Mouse (Mus musculus) kidney, adult 2 months (tissue): ENCODE results near the gene Cyp2c69. TPM values are rescaled to one million over a fixed set of nuclear protein-coding genes. Genes with fewer than 3 reads are reported as not detected.
"Not testable (repeated sequence)": the region's sequence is repeated elsewhere in the genome, so short reads cannot be mapped to it uniquely, and the experiment has no call there.

Experiments used
- DNase-seq: peaks from one replicate; pipeline ENCODE4 v3.0.0; 2021
- H3K27ac ChIP-seq: fragments of 200-500 bp; 2 replicates; pipeline ENCODE4 v1.5.1; 2012; ENCODE audit warnings: low read depth, low read length, control low read depth, inconsistent platforms; ENCODE audit not compliant: insufficient read depth
- H3K27me3 ChIP-seq: fragments of 200-500 bp; replicated peaks from 2 replicates; pipeline ENCODE4 v1.6.1; 2012; ENCODE audit warnings: mild to moderate bottlenecking, moderate library complexity, low read length, inconsistent platforms; ENCODE audit not compliant: control insufficient read depth, insufficient read depth
- H3K36me3 ChIP-seq: fragments of 200-500 bp; 2 replicates; pipeline ENCODE4 v1.6.1; 2012; ENCODE audit warnings: mild to moderate bottlenecking, moderate library complexity, low read length, inconsistent platforms; ENCODE audit not compliant: control insufficient read depth, insufficient read depth
- H3K4me1 ChIP-seq: fragments of 200-500 bp; 2 replicates; pipeline ENCODE4 v1.6.1; 2011; ENCODE audit warnings: low read length; ENCODE audit not compliant: control insufficient read depth, insufficient read depth
- H3K4me3 ChIP-seq: fragments of 200-500 bp; 2 replicates; pipeline ENCODE4 v1.5.1; 2011; ENCODE audit warnings: mild to moderate bottlenecking, low read depth, low read length, control low read depth; ENCODE audit not compliant: insufficient read depth
- CTCF ChIP-seq: fragments of 200-500 bp; conservative IDR thresholded peaks from 2 replicates; pipeline ENCODE4 v1.5.1; 2011; ENCODE audit warnings: low read depth, mild to moderate bottlenecking, control low read depth, low read length, moderate library complexity, mixed read lengths; ENCODE audit not compliant: insufficient read depth, insufficient read length
- POLR2A ChIP-seq: fragments of 200-500 bp; IDR thresholded peaks from one replicate; pipeline ENCODE4 v1.6.1; 2011; ENCODE audit warnings: low read depth, low read length, control low read depth
- WGBS: fragments of 180-500 bp; shearing (Covaris S2); methylation state at CpG from one replicate; pipeline ENCODE4 v1.1.7; 2018; 5-methylcytosine and 5-hydroxymethylcytosine counted together
- polyA plus RNA-seq: library from polyadenylated mRNA; depleted of rRNA; stranded (reverse); fragments of >200 nt; gene quantifications from 2 replicates; pipeline ENCODE4 v1.2.3, GENCODE M21; 2012; rRNA removed

Cyp2c69 gene
- 0.83 and 0.99 TPM in 2 replicates for polyA plus RNA-seq

GRCm38 (mm10) chr19:39886699-39887098 lies at the start of gene Cyp2c69:
Cyp2c69 (minus strand) TSS chr19:39886799.
- WGBS: 87% methylated on average over 3 of the region's 3 CpGs
- H3K4me1 ChIP-seq, DNase-seq, H3K36me3 ChIP-seq, H3K27me3 ChIP-seq, H3K4me3 ChIP-seq, H3K27ac ChIP-seq: not testable (repeated sequence)

GRCm38 (mm10) chr19:39935396-39935795 lies 48.8 kb upstream of the Cyp2c69 start:
- TF ChIP-seq POLR2A: no peak
- no peak for TF ChIP-seq CTCF
- Histone ChIP-seq H3K4me3 (no peak overlapping the region), H3K4me1 (no peaks in the 10 kb centered on the region), H3K36me3 (no peaks in the 10 kb centered on the region), H3K27me3 (no peaks in the 10 kb centered on the region), H3K27ac (peak overlapping the region; percentile 69)
- peak; percentile 95 for DNase-seq
- 43% methylated on average over 2 of the region's 2 CpGs for WGBS

- H3K27me3 ChIP-seq: no peaks in the 10 kb centered on the region
- H3K36me3 ChIP-seq: no peaks in the 10 kb centered on the region
- no peak for TF ChIP-seq POLR2A
- no peak for TF ChIP-seq CTCF
- H3K4me1 ChIP-seq: no peaks in the 10 kb centered on the region
- H3K27ac ChIP-seq: no peak overlapping the region
- WGBS: 44% methylated on average over 1 of the region's 1 CpGs
- no peak overlapping the region for H3K4me3 ChIP-seq
- no peak for DNase-seq
Measured at GRCm38 (mm10) chr19:39930032-39930431, 43.4 kb upstream of the Cyp2c69 start.

GRCm38 (mm10) chr19:39901656-39902055 lies 15.1 kb upstream of the Cyp2c69 start:
- H3K27me3 ChIP-seq: no peaks in the 10 kb centered on the region
- TF ChIP-seq CTCF (no peak), POLR2A (no peak)
- DNase-seq: no peak
- no peak overlapping the region for H3K27ac ChIP-seq
- 86% methylated on average over 2 of the region's 2 CpGs for WGBS
- H3K4me1 ChIP-seq: no peaks in the 10 kb centered on the region
- no peaks in the 10 kb centered on the region for H3K36me3 ChIP-seq
- no peak overlapping the region for H3K4me3 ChIP-seq

GRCm38 (mm10) chr19:39890079-39890478 lies 3.5 kb upstream of the Cyp2c69 start:
- not testable (repeated sequence) for DNase-seq, H3K36me3 ChIP-seq, H3K4me3 ChIP-seq, H3K27ac ChIP-seq, H3K27me3 ChIP-seq, H3K4me1 ChIP-seq
- WGBS: 81% methylated on average over 3 of the region's 3 CpGs

GRCm38 (mm10) chr19:39866133-39866532 lies 20.5 kb downstream of the Cyp2c69 start:
- DNase-seq: no peak
- Histone ChIP-seq H3K27ac (no peak overlapping the region), H3K36me3 (no peaks in the 10 kb centered on the region), H3K4me1 (no peaks in the 10 kb centered on the region), H3K27me3 (no peaks in the 10 kb centered on the region), H3K4me3 (no peak overlapping the region)
- no peak for TF ChIP-seq CTCF
- TF ChIP-seq POLR2A: no peak
- 48% methylated on average over 1 of the region's 1 CpGs for WGBS

- not testable (repeated sequence) for H3K27ac ChIP-seq, H3K4me1 ChIP-seq, H3K4me3 ChIP-seq, H3K27me3 ChIP-seq, H3K36me3 ChIP-seq
- 57% methylated on average over 2 of the region's 2 CpGs for WGBS
- DNase-seq: peak; percentile 80
Measured at GRCm38 (mm10) chr19:39820931-39821330, 65.7 kb downstream of the Cyp2c69 start.

GRCm38 (mm10) chr19:39816400-39816799 lies 70.2 kb downstream of the Cyp2c69 start:
- not testable (repeated sequence) for DNase-seq, H3K27ac ChIP-seq, H3K4me1 ChIP-seq, H3K4me3 ChIP-seq, H3K27me3 ChIP-seq, H3K36me3 ChIP-seq
- WGBS: 91% methylated on average over 1 of the region's 1 CpGs

GRCm38 (mm10) chr19:39815991-39816390 lies 70.6 kb downstream of the Cyp2c69 start:
- 71% methylated on average over 4 of the region's 4 CpGs for WGBS
- H3K4me3 ChIP-seq, DNase-seq, H3K4me1 ChIP-seq, H3K36me3 ChIP-seq, H3K27ac ChIP-seq, H3K27me3 ChIP-seq: not testable (repeated sequence)

GRCm38 (mm10) chr19:39812714-39813113 lies 73.9 kb downstream of the Cyp2c69 start, which contains the start of gene Cyp2c40:
Cyp2c40 (minus strand) TSS chr19:39812814.
- DNase-seq, H3K27me3 ChIP-seq, H3K4me1 ChIP-seq, H3K27ac ChIP-seq, H3K36me3 ChIP-seq, H3K4me3 ChIP-seq: not testable (repeated sequence)
- WGBS: 88% methylated on average over 3 of the region's 3 CpGs
